Comparison of ENCODE assay signal across 8 mouse cellular contexts in the genomic region with DNA sequence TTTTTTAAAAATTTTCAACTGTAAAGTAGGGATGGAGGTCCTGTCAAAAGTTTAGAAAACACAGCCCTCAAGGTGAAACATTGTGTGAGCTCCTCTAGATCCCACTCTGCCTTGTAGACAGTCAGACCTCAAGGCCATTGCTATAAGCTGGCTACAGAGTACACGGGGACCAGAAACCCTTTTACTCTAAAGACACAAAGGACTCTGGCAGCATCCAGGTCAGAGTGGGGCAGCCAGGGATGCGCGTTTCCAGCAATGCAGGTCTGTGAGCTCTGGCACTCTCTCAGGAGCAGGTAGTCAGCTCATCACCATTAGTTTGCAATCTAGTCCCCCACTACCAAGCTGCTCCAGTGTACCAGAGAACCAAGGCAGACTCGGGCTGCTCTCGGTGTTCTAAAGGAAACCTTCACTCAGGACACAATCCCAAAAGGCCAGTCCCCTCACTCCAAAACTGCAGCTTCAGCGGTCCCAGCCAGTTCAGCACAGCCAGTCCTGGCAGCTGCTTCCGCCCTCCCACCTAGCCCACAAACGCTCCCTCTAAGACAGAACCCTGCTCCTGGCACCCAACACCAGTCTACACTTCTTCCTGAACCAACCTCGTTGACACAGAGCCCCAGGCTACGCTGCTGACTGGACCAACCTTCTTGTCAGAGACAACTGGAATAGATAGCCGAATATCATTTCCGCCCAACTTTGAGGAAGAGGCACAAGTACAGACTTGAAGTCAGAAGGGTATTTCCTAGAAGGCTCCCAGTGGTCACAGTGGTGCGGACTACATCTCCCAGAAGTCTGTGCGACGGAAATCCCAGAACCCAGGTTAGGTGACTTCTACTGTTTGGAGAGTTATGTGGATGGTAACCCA. TPM values are rescaled to one million over a fixed set of nuclear protein-coding genes. Genes with fewer than 3 reads are reported as not detected.
A peak's percentile ranks its signal among the peaks of the same experiment; 100 is the strongest.
DNase-seq lines count a peak whose midpoint lies in the region; ATAC-seq and TF ChIP-seq lines count a peak whose summit lies in the region.
"Not testable (repeated sequence)": the region's sequence is repeated elsewhere in the genome, so short reads cannot be mapped to it uniquely, and the experiment has no call there.

A gene (minus strand): TSS at position 684 of the 862 bp plus-strand sequence.
A gene (minus strand): TSS at position 761 of the 862 bp plus-strand sequence.

- not testable (repeated sequence) for H3K27ac ChIP-seq in forebrain, postnatal 0 days (ENCODE audit: low read depth, low read length); neural tube, embryonic 13.5 days (replicated peaks)

- TF ChIP-seq CTCF in E14TG2a.4 (conservative IDR thresholded peaks at IDR 0.05; ENCODE audit: low read length); forebrain, postnatal 0 days (IDR thresholded peaks at IDR 0.05; ENCODE audit: low read depth): not testable (repeated sequence)

- peak within 1 kb of the TSS; percentile 68 for H3K4me3 ChIP-seq in E14TG2a.4 (replicated peaks; ENCODE audit: low read length)
- peak within 1 kb of the TSS; percentile 34 for H3K4me3 ChIP-seq in forebrain, postnatal 0 days (ENCODE audit: low read depth, low read length)
- peak within 1 kb of the TSS; percentile 39 for H3K4me3 ChIP-seq in neural tube, embryonic 13.5 days

- WGBS in forebrain, postnatal 0 days, result 28% methylated on average over 13 of the region's 15 CpGs
- 24% methylated on average over 15 of the region's 15 CpGs for WGBS in neural tube, embryonic 13.5 days

- H3K4me1 ChIP-seq in E14TG2a.4 (replicated peaks; ENCODE audit: low read depth, low read length); forebrain, postnatal 0 days (ENCODE audit: insufficient read depth); neural tube, embryonic 13.5 days (replicated peaks): not testable (repeated sequence)

- H3K9ac ChIP-seq in forebrain, postnatal 0 days, result not testable (repeated sequence)
- peak within 1 kb of the TSS; percentile 43; the same call in 1 of the 2 replicates for H3K9ac ChIP-seq in neural tube, embryonic 13.5 days

- peak; percentile 46 for DNase-seq in forebrain, postnatal 0 days
- peak; percentile 71 to 77 for DNase-seq in heart, postnatal 36 days
- peak; percentile 62 for DNase-seq in layer of hippocampus, adult 11-12 months (ENCODE audit: low spot score)
- peak; percentile 86 to 87 for DNase-seq in lung, adult 18-20 months
- peak; percentile 70 for DNase-seq in testis, postnatal 10 days (ENCODE audit: low spot score)

- intact Hi-C loops in heart, postnatal 36 days (cut with DNase I), result loop anchor here (1.0 kb wide), 1 partner anchor 15 kb away; a partner anchor contains a TSS

- H3K36me3 ChIP-seq in E14TG2a.4 (ENCODE audit: insufficient read depth, low read length); forebrain, postnatal 0 days (ENCODE audit: insufficient read depth); neural tube, embryonic 13.5 days: not testable (repeated sequence)

- H3K27me3 ChIP-seq in E14TG2a.4 (ENCODE audit: insufficient read depth, low read length); forebrain, postnatal 0 days (ENCODE audit: insufficient read depth, low read length); neural tube, embryonic 13.5 days: not testable (repeated sequence)

- peak; percentile 79 for ATAC-seq in cerebellum, adult (ENCODE audit: insufficient number of reproducible peaks, low FRiP score, low TSS enrichment)
- ATAC-seq in forebrain, postnatal 0 days, result peak; percentile 88
- peak; percentile 92 for ATAC-seq in neural tube, embryonic 13.5 days (ENCODE audit: low read depth)

- peak within 1 kb of the TSS; percentile 55 for H3K4me2 ChIP-seq in forebrain, postnatal 0 days (ENCODE audit: low read depth)
- peak within 1 kb of the TSS; percentile 56 for H3K4me2 ChIP-seq in neural tube, embryonic 13.5 days

- not testable (repeated sequence) for H3K9me3 ChIP-seq in E14TG2a.4 (ENCODE audit: low read length); forebrain, postnatal 0 days (ENCODE audit: low read length); neural tube, embryonic 13.5 days

RNA-seq across cellular contexts. Expression of the first gene that starts in this region (rescaled TPM):
- not detected in 2 replicates for total RNA-seq in forebrain, postnatal 0 days (2014; rRNA removed)
- polyA plus RNA-seq in forebrain, postnatal 0 days (2015; fragmentation: Nextera tagmentation; extraction: Ambion mirVana), result not detected in 2 replicates
- total RNA-seq in heart, postnatal 36 days (2021), result 1 to 10 TPM; 1.7 to 2.1 TPM
- 0.58 TPM in 1 of 2 replicates, not detected in the other for polyA plus RNA-seq in neural tube, embryonic 13.5 days (2015; fragmentation: Nextera tagmentation; extraction: Ambion mirVana)

RNA-seq across cellular contexts. Expression of the second gene that starts in this region (rescaled TPM):
- 0.57 and 1.1 TPM in 2 replicates for total RNA-seq in forebrain, postnatal 0 days (2014; rRNA removed)
- polyA plus RNA-seq in forebrain, postnatal 0 days (2015; fragmentation: Nextera tagmentation; extraction: Ambion mirVana), result 0.18 and 0.23 TPM in 2 replicates
- total RNA-seq in heart, postnatal 36 days (2021), result under 1 TPM; 0.72 to 0.76 TPM
- 1.3 and 1.5 TPM in 2 replicates for polyA plus RNA-seq in neural tube, embryonic 13.5 days (2015; fragmentation: Nextera tagmentation; extraction: Ambion mirVana)
